Mouse (Mus musculus) splenic B cell, adult 2 months (primary cell): ENCODE results near the gene Rbm39.

ENCODE experiments used
- DNase-seq: peaks from one replicate; pipeline ENCODE4 v3.0.0-alpha.2; 2011; ENCODE audit warnings: low read depth, low spot score
- H3K27me3 ChIP-seq: 2 replicates; pipeline ENCODE4 v1.6.1; 2012; ENCODE audit warnings: mild to moderate bottlenecking, low read length, moderate library complexity, mixed read lengths; ENCODE audit not compliant: control insufficient read depth, poor library complexity, insufficient read depth, severe bottlenecking
- H3K36me3 ChIP-seq: 2 replicates; pipeline ENCODE4 v1.6.1; 2012; ENCODE audit warnings: mild to moderate bottlenecking, low read length, moderate library complexity, mixed read lengths; ENCODE audit not compliant: control insufficient read depth, poor library complexity, insufficient read depth, severe bottlenecking

Rbm39 gene

DNA sequence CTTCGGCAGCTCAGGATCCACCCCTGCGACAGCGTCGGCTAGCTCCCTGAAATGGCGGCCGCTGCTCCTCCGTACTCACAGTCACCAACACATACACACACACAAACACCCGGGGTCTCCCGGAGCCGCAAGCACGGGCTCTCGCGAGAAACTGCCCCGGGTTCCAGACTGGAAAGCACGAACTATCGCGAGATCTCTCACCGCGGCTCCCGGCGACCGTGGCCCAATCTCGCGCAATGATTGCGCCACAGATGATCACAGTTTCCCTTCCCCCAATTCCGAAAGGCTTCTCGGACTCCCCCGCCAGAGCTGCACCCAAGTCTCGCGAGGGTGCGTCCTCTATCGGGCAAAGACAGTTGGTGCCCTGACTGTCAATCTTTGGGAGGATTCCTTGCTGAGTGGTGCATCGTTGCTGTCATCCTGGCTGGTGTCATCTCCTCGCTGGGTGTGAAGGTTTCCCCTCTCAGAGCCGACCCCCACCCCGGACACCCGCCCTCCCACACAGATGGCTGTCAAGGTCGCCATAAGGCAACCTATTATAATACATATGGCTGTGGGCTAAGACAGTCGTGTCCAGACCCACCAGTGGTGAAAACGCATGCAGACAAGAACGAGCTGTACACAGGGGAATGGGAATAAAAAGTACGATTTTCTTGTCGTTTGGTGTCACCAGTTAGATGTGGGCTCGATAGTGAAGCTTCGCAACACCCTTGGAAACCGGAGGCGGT, at the start of gene Rbm39:
Rbm39 (minus strand) TSS at position 145 of the 728 bp plus-strand sequence.
- DNase-seq: peak; percentile 100
- no peaks in the 10 kb centered on the region for H3K27me3 ChIP-seq
- peaks cover 10% of the 10 kb centered on the region for H3K36me3 ChIP-seq

DNA sequence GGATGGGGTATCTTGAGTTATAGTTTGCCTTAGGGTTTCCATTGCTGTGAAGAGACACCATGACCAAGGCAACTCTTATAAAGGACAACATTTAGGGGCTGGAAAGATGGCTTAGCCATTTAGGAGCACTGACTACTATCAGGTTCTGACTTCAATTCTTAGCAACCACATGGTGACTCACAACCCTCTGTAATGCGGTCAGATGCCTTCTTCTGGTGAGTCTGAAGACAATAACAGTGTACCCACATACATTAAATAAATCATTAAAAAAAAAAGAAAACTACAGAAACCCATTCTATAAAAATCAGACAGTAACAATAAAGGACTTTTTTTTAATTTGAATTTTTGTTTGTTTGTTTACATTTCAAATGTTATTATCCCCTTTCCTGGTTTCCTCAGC, 49.1 kb upstream of the Rbm39 start:
- Histone ChIP-seq H3K36me3 (peaks cover 5% of the 10 kb centered on the region), H3K27me3 (no peaks in the 10 kb centered on the region)

DNA sequence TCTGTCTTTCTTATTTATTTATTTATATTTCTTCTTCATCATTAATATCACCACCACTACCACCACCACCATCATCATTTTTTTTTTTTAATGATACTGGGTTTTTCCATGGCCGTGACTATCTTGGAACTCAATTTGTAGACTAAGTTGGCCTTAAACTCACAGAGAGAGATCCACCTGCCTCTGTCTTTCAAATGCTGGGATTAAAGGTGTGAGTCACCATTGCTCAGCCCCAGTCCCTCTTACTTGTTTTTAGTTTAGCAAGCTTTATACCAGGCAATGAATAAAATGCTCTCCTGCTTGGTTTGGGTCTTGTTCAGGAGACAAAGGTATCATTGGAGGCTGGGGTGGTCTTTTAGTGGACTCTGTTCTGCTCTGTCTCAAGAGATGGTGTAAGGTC, 47.7 kb upstream of the Rbm39 start:
- Histone ChIP-seq H3K36me3 (peaks cover 5% of the 10 kb centered on the region), H3K27me3 (no peaks in the 10 kb centered on the region)
- DNase-seq: no peak

More for the DNA sequence above, 49.1 kb upstream of the Rbm39 start:
- DNase-seq: no peak

DNA sequence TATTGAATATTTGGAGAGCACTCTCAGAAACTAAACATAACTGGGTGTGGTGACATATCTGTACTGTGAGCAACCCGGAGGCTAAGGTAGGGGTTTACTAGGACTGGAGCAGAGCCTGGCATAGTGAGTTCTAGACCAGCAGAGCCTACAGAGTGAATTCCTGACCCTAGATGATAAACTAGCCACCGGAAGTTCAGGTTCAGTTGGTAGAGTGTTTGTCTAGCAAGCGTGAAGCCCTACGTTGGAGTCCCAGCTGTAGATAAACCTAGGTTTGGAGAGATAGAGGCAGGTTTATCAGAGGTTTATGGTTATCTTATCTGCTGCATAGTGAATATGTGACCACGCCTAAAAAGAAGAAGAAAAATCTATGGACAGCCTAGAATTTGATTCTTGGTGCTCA, 44.0 kb upstream of the Rbm39 start:
- no peaks in the 10 kb centered on the region for H3K27me3 ChIP-seq
- no peak for DNase-seq
- H3K36me3 ChIP-seq: 0 out of 2 replicates have a peak, but pooled peaks cover 2% of the 10 kb centered on the region

DNA sequence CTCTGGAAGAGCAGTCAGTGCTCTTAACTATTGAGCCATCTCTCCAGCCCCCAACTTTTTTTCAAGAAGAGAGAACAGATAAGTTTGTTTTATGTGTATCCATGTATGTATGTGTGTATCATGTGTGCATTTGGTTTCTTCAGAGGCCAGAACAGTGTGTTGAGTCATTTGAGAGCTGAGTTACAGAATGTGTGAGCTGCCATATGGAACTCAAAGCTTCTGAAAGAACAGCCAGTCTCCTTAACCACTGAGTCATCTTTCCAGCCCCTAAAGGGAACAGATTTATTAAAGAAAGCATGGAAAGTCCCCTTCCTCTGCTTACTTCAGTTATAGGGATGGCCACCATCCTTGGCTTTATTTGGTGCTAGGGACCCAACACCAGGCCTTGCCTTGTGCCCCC, 42.1 kb upstream of the Rbm39 start:
- no peaks in the 10 kb centered on the region for H3K27me3 ChIP-seq
- 0 out of 2 replicates have a peak, but pooled peaks cover 2% of the 10 kb centered on the region for H3K36me3 ChIP-seq
- DNase-seq: no peak

DNA sequence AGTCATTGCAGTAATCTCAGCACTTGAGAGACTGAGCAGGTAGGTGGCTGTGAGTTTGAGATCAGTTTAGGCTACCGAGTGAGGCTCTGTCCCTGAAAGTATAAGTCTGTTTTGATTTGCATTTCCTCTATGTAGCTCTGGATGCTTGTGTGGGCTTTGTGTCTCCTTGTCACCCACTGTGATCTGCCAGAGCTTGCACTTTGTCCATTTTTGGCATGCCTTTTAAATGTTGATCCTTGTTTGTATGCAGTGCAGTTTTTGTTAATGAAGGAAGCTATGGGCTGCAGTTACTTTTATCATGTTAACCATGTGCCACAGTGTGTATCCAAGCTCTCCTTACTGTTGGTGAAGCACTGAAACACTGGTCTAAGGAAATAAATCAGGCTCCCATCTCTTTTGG, 37.7 kb upstream of the Rbm39 start:
- no peaks in the 10 kb centered on the region for H3K36me3 ChIP-seq
- no peak for DNase-seq
- H3K27me3 ChIP-seq: no peaks in the 10 kb centered on the region

DNA sequence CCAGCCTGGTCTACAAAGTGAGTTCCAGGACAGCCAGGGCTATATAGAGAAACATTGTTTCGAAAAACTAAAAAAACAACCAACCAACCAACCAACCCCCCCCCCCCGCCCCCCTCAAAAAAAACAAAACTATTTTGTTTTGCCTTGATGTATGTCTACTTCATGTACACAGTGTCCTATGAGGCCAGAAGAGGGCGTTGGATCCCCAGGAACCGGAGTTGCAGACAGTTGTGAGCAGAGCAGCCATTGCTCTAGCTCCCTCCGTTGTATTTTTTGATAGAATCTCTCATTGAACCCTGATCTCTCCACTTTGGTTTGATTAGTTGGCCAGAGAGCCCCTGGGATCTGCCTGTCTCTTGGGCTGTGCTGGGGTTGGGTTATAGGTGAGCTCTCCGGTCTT, 23.9 kb upstream of the Rbm39 start:
- H3K27me3 ChIP-seq: no peaks in the 10 kb centered on the region
- H3K36me3 ChIP-seq: no peaks in the 10 kb centered on the region
- DNase-seq: peak; percentile 31

DNA sequence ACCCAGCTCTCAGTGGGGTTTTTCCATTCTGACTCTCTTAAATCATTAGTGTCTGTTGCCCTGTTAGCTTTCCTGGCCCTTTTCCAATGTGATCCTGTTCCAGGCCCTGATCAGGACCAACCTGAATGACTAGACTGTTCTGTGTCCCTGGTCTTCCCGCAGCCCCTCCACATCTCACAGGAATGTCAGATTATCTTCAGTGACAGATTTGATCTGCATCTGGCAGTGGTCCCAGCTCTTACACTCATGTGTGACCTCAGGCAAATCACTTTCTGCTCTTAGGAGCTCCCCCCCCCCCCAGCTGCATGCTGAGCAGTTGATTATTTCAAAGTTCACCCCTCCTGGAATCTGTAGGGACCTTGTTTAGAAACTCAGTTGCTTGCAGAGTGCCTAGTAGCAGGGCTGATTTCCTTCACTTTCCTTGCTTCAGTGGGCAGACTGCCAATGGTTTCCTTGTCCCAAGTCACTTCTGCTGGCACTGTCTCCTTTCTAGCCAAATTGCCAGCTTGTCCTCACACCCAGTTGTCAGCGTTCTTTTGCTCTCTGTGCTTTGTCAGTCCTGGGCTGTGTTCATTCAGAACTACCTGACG, 22.9 kb upstream of the Rbm39 start:
- no peaks in the 10 kb centered on the region for H3K27me3 ChIP-seq
- H3K36me3 ChIP-seq: no peaks in the 10 kb centered on the region
- no peak for DNase-seq

DNA sequence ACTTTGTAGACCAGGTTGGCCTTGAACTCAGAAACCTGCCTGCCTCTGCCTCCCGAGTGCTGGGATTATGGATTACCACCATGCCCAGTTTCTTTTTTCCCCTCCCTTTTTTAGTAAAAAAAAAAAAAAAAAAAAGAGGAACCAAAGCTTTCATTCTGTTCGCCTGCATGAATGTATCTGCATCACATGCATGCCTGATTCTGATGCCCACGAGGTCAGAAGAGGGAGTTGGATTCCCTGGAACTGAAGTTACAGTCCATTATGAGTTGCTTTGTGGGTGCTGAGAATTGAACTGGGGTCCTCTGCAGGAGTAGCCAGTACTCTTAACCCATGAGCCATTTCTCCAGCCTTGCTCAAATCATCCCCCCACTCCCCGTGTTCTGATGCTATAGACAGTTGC, 21.4 kb upstream of the Rbm39 start:
- Histone ChIP-seq H3K27me3 (no peaks in the 10 kb centered on the region), H3K36me3 (no peaks in the 10 kb centered on the region)
- DNase-seq: peak; percentile 64

DNA sequence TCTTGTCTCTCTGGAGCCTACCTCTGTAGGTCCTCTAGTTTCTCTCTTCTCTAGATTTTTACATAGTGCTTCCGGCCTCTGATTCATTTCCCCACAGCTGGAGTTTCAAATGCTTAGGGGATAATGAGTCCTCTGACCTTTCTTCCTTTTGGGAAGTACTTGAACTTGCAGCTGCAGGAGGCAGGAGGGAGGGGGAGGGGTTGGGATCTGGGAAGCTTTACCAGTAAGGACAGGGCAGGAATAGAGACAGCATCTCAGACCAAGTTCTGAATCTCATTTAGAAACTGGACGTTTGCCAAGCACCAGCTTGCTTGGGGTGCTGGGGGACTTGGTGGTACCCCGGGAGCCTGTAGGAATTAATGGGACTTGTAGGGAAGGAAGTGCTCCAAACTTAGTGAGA, 19.9 kb upstream of the Rbm39 start:
- H3K36me3 ChIP-seq: no peaks in the 10 kb centered on the region
- no peaks in the 10 kb centered on the region for H3K27me3 ChIP-seq
- no peak for DNase-seq

DNA sequence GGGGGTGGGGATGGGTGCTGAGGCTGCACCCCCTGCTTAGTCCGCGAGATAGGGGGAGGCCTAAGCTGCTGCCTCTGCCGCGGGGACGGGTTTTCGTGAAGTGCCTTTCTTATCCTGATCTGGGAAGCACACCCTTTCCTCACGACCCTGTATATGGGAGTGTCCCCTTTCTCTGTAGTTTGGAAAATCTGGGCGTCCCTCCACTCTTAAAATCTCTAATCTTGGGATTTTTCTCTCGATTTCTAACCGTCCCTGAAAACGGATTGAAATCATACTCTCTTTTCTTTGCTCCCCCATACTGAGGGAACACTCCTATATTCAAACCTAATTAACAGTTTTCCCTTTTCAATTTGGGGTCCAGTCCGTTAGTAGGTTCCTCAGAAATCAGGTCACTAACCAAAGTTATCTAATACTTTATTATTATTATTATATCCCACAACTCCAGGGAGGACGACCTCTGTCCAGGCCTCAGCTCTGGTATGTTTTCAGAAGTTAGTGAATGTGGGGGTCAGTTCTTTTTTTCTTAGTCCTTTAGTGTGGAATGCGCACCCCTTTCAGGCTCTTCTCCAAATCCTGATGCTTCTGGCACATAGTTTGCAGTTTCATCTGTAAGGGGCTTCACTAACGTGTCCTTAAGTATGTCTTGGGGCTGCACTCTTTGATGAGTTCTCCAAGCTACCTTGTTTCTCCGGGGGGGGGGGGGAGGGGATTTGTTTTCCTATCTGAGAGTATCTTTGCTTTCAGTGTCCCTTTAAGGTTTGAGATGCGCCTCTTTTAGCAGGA, 17.3 kb upstream of the Rbm39 start:
- Histone ChIP-seq H3K27me3 (no peaks in the 10 kb centered on the region), H3K36me3 (no peaks in the 10 kb centered on the region)
- DNase-seq: no peak

DNA sequence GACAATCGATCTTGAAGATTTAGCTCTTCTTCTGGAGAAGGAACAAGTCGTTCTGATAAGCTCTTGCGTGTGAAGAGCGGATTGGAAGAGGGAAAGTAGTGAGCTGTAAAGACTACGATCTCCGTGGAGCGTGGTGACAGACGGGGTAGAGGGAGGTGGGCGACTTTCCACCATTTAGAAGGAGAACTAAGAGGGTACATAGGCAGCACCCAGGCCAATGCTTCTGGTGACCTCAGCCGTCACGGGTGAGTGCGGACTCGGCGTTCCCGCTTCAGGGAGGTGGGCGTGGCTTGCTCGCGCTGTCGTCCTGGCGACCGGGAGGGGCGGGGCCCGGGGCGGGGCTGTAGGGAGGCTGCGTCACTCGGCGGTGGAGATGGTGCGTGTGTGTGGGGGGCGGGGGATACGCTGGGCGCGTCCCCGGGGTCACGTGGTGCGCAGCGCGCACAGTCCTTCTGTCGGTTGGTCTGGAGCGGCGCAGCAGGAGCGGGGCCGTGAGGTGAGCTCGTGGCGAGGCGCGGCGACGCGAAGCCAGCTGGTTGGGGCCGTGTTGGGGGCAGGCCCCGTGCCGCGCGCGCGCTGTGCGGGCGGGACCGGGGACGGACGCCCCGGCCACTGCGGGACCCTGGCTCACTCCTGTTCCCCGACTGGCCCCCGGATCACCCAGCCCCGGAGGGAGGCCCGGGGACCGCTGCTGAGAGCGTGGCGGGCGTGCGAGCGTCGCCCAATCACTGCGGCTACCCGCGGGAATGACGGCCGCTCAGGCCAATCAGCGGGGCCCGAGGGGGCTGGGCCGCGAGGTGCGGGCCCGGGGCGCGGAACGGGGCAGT, 16.5 kb upstream of the Rbm39 start, which contains the start of gene Phf20:
Phf20 (plus strand) TSS at position 165 of the 827 bp plus-strand sequence.
- DNase-seq: peak; percentile 99
- no peaks in the 10 kb centered on the region for H3K27me3 ChIP-seq
- H3K36me3 ChIP-seq: no peaks in the 10 kb centered on the region

DNA sequence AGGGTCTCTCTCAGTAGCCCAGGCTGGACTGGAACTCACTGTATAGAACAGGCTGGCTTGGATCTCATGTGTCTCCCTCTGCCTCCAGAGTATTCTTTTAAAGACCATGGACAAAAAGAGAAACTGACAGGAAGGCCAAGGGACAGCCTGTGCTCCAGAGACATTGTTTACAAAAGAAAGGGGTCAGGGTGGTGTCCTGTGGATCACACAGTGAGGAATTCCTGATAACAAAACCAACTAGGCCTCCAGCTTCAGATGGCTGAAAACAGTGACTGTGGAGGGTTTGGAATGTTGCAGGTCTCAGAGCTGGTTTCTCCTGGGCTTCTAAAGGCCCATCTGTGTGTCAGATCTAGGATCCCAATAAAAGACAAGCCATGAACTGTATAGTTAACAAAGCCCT, 14.5 kb upstream of the Rbm39 start:
- H3K27me3 ChIP-seq: no peaks in the 10 kb centered on the region
- H3K36me3 ChIP-seq: no peaks in the 10 kb centered on the region
- DNase-seq: no peak

DNA sequence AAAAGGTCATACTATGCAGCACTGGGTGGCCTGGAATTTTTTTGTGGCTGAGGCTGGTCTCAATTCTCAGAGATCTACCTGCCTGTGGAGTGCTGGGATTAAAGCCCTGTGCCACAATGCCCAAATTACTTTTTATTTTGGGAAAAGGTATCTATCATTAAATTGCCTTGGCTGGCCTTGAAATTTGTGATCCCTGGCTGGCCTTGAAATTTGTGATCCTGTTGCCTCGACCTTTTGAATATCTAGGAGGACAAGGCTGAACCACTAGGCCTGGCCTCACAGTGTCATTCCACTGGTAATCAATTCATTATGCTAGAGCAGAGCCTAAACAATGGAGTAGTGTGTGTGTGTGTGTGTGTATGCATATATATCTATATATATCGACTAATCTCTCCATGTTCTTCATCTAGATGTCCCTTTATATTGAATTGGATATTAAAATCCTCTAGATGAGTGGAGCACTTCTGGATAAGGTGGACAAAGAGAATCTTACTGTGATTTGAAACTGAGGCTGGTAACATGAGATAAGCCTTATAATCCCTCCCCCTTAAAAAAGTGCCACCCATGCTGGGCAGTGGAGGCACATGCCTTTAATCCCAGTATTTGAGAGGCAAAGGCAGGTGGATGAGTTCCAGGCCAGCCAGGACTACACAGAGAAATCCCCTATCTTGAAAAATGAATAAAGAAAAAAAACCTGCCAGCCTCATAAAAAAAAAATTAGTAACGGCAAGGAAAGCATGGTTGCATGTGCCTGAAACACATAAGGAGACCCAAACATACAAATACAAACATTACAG, 13.2 kb upstream of the Rbm39 start:
- Histone ChIP-seq H3K36me3 (no peaks in the 10 kb centered on the region), H3K27me3 (no peaks in the 10 kb centered on the region)
- DNase-seq: no peak
